Mouse (Mus musculus) olfactory bulb, adult 2 months (tissue): ENCODE data around the gene Fam83e.

Experiments
- CTCF ChIP-seq: fragments of 200-500 bp; IDR thresholded peaks from 2 replicates; pipeline ENCODE4 v1.5.1; 2012; ENCODE audit warnings: low read depth, mild to moderate bottlenecking, low read length, moderate library complexity; ENCODE audit not compliant: insufficient read depth
- POLR2A ChIP-seq: fragments of 200-500 bp; IDR thresholded peaks from 2 replicates; pipeline ENCODE4 v1.6.1; 2012; ENCODE audit warnings: mild to moderate bottlenecking, low read depth, low read length, moderate library complexity; ENCODE audit not compliant: insufficient read depth

DNA sequence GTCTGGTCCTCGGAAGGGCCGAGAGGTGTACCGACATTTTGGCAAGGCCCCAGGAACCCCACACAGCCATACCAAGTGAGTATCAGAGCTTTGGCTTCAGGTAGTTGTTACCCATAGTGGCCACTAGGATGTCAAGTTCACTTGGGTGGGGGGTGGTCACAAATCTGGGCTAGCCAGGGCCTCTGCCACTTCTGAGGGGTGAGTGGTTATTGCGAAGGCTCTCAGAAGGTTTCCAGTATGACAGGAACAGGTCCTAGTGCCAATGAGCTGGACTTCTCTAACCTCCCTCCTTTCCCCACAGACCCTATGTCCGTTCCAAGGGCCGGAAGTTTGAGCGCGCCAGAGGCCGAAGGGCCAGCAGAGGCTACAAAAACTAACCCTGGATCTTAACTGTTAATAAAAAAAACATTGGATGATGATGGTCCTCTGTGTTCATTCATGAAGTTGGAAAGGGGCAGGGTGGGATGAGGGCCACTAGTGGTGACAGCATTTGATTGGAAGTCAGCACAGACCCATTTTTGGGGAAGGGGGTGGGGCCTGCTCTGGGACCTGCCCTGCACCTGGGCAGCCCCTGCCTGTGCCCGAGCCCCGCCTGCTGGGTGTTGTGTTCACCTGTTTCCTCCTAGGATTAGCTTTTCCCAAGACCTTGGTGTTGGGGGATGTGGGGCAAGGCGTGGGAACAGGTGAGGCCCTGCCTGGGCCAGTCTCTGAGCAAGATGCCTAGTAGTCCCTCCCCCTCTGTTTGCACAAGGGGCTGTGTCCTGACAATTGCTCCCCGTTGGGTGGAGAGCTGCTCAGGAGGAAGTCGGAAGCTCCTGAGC is at the start of gene Fam83e:
- no peak for TF ChIP-seq POLR2A
- no peak for TF ChIP-seq CTCF
